Mouse (Mus musculus) G1E (cell line): ENCODE data around the gene Cog1.

Source experiments
- CTCF ChIP-seq: IDR thresholded peaks from 2 replicates; pipeline ENCODE4 v1.5.1; 2012; ENCODE audit warnings: low read depth, low read length, inconsistent platforms, mixed read lengths
- GATA1 ChIP-seq: IDR thresholded peaks from 2 replicates; pipeline ENCODE4 v1.6.1; 2012; ENCODE audit warnings: borderline replicate concordance, low read length, inconsistent platforms, mixed read lengths
- GATA2 ChIP-seq: IDR thresholded peaks from 2 replicates; pipeline ENCODE4 v1.6.1; 2012; ENCODE audit warnings: low read depth, low read length, inconsistent platforms, borderline replicate concordance
- POLR2AphosphoS5 ChIP-seq: IDR thresholded peaks from 2 replicates; pipeline ENCODE4 v1.6.1; 2012; ENCODE audit warnings: low read depth, low read length, inconsistent platforms; ENCODE audit not compliant: insufficient replicate concordance
- TAL1 ChIP-seq: conservative IDR thresholded peaks from 2 replicates; pipeline ENCODE4 v1.6.1; 2012; ENCODE audit warnings: low read depth, low read length, inconsistent platforms, mixed read lengths

- no peak for TF ChIP-seq GATA1
- no peak for TF ChIP-seq CTCF
- no peak for TF ChIP-seq TAL1
- no peak for TF ChIP-seq POLR2AphosphoS5
- no peak for TF ChIP-seq GATA2
These were observed 18.3 kb upstream of the Cog1 start for GRCm38 (mm10) chr11:113630642-113631041.
